Mouse (Mus musculus): ENCODE measurements around the gene Ano9. TPM values are rescaled to one million over a fixed set of nuclear protein-coding genes. Genes with fewer than 3 reads are reported as not detected.
A peak's percentile ranks its signal among the peaks of the same experiment; 100 is the strongest.

The Ano9 gene
- polyA plus RNA-seq, 1 experiment, result 22.1 TPM

DNA sequence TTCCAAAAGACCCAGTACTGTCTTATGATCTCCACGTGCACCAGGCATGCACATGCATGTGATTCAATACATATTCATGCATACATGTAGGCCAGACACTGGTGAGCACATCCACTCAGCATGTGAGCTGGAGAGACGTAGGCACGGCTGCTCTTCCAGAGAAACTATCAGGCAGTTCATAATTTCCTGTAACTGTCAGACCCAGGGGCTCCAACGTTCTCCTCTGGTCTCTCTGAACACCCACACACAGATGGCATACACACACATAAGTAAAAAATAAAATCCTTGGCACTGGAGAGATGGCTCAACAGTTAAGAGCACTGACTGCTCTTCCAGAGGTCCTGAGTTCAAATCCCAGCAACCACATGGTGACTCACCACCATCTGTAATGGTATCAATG, 43.8 kb downstream of the Ano9 start:
- H3K4me1 ChIP-seq (ENCODE audit: control insufficient read depth, insufficient read depth, low read length), result peaks cover 4% of the 10 kb centered on the region
- no peaks in the 10 kb centered on the region for H3K36me3 ChIP-seq (ENCODE audit: control insufficient read depth, insufficient read depth, low read length, poor library complexity, severe bottlenecking)
- no peak overlapping the region for H3K4me3 ChIP-seq (ENCODE audit: low read depth, low read length)
- TF ChIP-seq POLR2A (IDR thresholded peaks at IDR 0.05; ENCODE audit: insufficient read depth, low read length), result no peak
- no peaks in the 10 kb centered on the region for H3K27me3 ChIP-seq (ENCODE audit: control insufficient read depth, insufficient read depth, low read length, poor library complexity, severe bottlenecking)
- H3K9ac ChIP-seq (ENCODE audit: low read depth, poor library complexity, severe bottlenecking), result no peak overlapping the region
- H3K27ac ChIP-seq (ENCODE audit: insufficient read depth, low read length), result no peak overlapping the region
- no peaks in the 10 kb centered on the region for H3K9me3 ChIP-seq (replicated peaks; ENCODE audit: control insufficient read depth, insufficient read depth, low read length, poor library complexity, severe bottlenecking)

DNA sequence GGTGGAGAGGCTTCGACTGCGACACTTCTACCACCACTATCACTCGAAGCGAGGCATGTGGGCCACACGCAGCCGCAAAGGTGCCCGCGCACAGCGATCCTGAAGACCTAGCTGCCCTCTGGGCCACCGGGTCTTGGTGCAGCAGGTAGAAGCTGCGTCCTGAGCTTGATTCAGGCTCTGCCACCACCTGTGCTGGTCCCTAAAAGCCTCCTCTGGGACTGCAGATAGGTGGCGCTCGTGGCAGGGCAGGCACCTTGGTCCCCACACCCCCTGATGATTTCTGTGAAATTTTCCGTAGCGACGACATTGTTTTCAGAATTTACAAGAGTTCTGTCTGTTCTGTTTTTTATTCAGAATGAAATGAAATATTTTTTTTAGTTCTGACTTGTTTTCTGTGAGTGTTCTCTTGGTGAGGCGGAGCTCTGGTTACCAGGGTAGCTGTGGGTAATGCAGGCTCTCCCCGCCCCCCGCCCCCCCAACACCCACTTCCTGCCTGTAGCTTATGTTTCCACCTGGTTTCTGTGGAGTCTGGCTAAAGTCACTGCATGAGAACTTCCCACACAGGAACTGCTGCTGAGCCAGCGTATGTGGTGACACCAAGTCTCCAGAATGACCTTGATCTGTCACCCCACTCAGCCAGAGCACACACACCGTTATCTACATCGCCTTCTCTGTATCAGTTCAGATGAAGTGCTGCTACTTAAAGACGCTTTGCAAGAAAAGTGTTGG, 45.4 kb downstream of the Ano9 start:
- TF ChIP-seq CTCF (IDR thresholded peaks at IDR 0.05; ENCODE audit: low read depth, low read length) (peak; percentile 86), POLR2A (IDR thresholded peaks at IDR 0.05; ENCODE audit: insufficient read depth, low read length) (no peak)
- no peak overlapping the region for H3K27ac ChIP-seq (ENCODE audit: insufficient read depth, low read length)

DNA sequence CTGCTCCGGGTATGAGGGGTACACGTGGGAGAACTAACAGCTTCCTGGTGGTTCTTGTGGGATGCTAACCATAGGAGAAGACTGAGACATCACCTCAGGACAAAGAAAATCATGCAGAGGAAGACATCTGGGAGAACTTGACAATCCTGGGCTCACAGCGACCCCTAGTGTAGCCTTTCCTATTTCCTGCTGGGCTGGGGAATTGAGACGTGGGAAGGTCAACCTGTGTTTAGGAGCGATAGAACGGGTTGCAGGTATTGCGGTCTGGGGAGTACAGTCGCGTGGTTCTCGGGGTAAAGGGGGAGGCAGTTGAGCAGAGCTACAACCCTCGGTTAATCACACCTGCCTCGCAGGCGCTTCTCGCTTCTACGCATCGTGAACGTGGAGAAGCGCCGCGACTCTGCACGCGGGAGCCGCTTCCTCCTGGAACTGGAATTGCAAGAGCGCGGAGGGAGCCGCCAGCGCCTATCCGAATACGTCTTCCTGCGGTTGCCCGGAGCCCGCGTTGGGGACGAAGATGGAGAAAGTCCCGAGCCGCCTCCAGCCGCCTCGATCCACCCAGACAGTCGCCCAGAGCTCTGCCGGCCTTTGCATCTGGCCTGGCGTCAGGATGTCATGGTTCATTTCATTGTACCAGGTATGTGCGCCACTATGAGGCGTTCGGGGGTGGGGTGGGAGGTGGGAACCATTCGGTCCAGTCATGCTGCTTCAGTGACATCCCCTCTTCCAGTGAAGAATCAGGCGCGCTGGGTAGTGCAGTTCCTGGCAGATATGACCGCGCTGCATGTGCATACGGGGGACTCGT, 47.3 kb downstream of the Ano9 start:
- no peak overlapping the region for H3K27ac ChIP-seq (ENCODE audit: insufficient read depth, low read length)

More for the DNA sequence above, 45.4 kb downstream of the Ano9 start:
- Histone ChIP-seq H3K4me1 (ENCODE audit: control insufficient read depth, insufficient read depth, low read length) (peaks cover 5% of the 10 kb centered on the region), H3K27me3 (ENCODE audit: control insufficient read depth, insufficient read depth, low read length, poor library complexity, severe bottlenecking) (no peaks in the 10 kb centered on the region), H3K36me3 (ENCODE audit: control insufficient read depth, insufficient read depth, low read length, poor library complexity, severe bottlenecking) (peaks cover 5% of the 10 kb centered on the region; the same call in 1 of the 2 replicates), H3K4me3 (ENCODE audit: low read depth, low read length) (peak overlapping the region; percentile 22; the same call in 1 of the 2 replicates), H3K9ac (ENCODE audit: low read depth, poor library complexity, severe bottlenecking) (no peak overlapping the region), H3K9me3 (replicated peaks; ENCODE audit: control insufficient read depth, insufficient read depth, low read length, poor library complexity, severe bottlenecking) (no peaks in the 10 kb centered on the region)

DNA sequence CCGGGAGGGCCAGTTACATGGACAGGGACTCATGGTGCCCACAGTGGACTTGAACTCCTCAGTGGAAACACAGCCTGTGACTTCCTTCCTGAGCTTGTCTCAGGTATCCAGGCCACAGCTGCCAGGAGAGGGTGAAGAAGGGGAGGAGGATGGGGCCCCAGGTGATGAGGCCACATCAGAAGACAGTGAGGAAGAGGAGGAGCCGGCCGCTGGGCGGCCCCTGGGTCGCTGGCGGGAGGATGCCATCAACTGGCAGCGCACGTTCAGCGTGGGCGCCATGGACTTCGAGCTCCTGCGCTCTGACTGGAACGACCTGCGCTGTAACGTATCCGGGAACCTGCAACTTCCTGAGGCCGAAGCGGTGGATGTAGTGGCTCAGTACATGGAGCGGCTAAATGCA, 49.3 kb downstream of the Ano9 start:
- Histone ChIP-seq H3K27me3 (ENCODE audit: control insufficient read depth, insufficient read depth, low read length, poor library complexity, severe bottlenecking) (no peaks in the 10 kb centered on the region), H3K36me3 (ENCODE audit: control insufficient read depth, insufficient read depth, low read length, poor library complexity, severe bottlenecking) (peaks cover 15% of the 10 kb centered on the region), H3K9ac (ENCODE audit: low read depth, poor library complexity, severe bottlenecking) (no peak overlapping the region), H3K4me1 (ENCODE audit: control insufficient read depth, insufficient read depth, low read length) (peaks cover 13% of the 10 kb centered on the region), H3K9me3 (replicated peaks; ENCODE audit: control insufficient read depth, insufficient read depth, low read length, poor library complexity, severe bottlenecking) (no peaks in the 10 kb centered on the region), H3K4me3 (ENCODE audit: low read depth, low read length) (no peak overlapping the region), H3K27ac (ENCODE audit: insufficient read depth, low read length) (no peak overlapping the region)
- TF ChIP-seq EP300 (IDR thresholded peaks at IDR 0.05; ENCODE audit: insufficient read depth, low read depth, low read length), result no peak
- no peak for TF ChIP-seq CTCF (IDR thresholded peaks at IDR 0.05; ENCODE audit: low read depth, low read length)
- no peak for TF ChIP-seq POLR2A (IDR thresholded peaks at IDR 0.05; ENCODE audit: insufficient read depth, low read length)

More for the DNA sequence above, 47.3 kb downstream of the Ano9 start:
- H3K9me3 ChIP-seq (replicated peaks; ENCODE audit: control insufficient read depth, insufficient read depth, low read length, poor library complexity, severe bottlenecking), result no peaks in the 10 kb centered on the region
- peaks cover 5% of the 10 kb centered on the region for H3K4me1 ChIP-seq (ENCODE audit: control insufficient read depth, insufficient read depth, low read length)
- H3K4me3 ChIP-seq (ENCODE audit: low read depth, low read length), result peak overlapping the region; percentile 35
- peaks cover 9% of the 10 kb centered on the region for H3K36me3 ChIP-seq (ENCODE audit: control insufficient read depth, insufficient read depth, low read length, poor library complexity, severe bottlenecking)
- peak; percentile 79 for TF ChIP-seq CTCF (IDR thresholded peaks at IDR 0.05; ENCODE audit: low read depth, low read length)
- TF ChIP-seq POLR2A (IDR thresholded peaks at IDR 0.05; ENCODE audit: insufficient read depth, low read length), result peak; percentile 6
- TF ChIP-seq EP300 (IDR thresholded peaks at IDR 0.05; ENCODE audit: insufficient read depth, low read depth, low read length), result no peak
- H3K9ac ChIP-seq (ENCODE audit: low read depth, poor library complexity, severe bottlenecking), result peak overlapping the region; percentile 22; the same call in 1 of the 2 replicates
- no peaks in the 10 kb centered on the region for H3K27me3 ChIP-seq (ENCODE audit: control insufficient read depth, insufficient read depth, low read length, poor library complexity, severe bottlenecking)

DNA sequence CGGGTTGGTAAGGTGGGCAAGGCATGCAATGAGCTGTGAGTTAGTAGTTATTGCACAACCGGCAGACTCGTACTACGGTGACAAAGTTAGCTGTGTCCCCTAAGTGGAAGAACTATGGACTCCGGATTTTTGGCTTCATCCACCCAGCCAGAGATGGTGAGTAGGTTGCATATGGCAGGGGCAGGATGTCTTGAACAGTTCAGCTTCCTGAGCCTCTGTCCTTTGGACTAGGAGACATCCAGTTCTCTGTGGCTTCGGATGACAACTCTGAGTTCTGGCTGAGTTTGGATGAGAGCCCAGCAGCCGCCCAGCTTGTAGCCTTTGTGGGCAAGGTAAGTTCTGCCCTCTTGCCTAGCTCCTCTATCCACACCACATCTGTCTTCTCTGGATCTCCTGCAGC, 53.0 kb downstream of the Ano9 start:
- peaks cover 15% of the 10 kb centered on the region for H3K36me3 ChIP-seq (ENCODE audit: control insufficient read depth, insufficient read depth, low read length, poor library complexity, severe bottlenecking)

DNA sequence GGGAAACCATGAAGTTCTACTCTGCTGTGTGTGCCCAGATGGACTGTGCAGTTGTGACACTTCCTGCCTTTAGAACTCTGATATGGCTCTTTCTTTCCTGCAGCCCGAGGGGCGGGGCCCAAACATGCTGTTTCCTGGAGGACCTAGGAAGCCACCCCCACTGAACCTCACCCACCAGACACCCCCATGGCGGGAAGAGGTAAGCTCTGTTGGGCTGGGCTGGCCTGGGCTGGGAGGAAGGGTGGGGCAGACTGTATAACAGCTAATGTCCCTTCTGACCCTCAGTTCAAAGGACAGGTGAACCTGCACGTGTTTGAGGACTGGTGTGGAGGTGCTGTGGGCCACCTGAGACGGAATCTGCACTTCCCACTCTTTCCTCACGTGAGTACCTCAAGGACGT, 53.4 kb downstream of the Ano9 start:
- Histone ChIP-seq H3K36me3 (ENCODE audit: control insufficient read depth, insufficient read depth, low read length, poor library complexity, severe bottlenecking) (peaks cover 15% of the 10 kb centered on the region), H3K27me3 (ENCODE audit: control insufficient read depth, insufficient read depth, low read length, poor library complexity, severe bottlenecking) (no peaks in the 10 kb centered on the region), H3K4me1 (ENCODE audit: control insufficient read depth, insufficient read depth, low read length) (peaks cover 10% of the 10 kb centered on the region), H3K27ac (ENCODE audit: insufficient read depth, low read length) (peak overlapping the region; percentile 2; the same call in 1 of the 2 replicates), H3K4me3 (ENCODE audit: low read depth, low read length) (no peak overlapping the region), H3K9me3 (replicated peaks; ENCODE audit: control insufficient read depth, insufficient read depth, low read length, poor library complexity, severe bottlenecking) (no peaks in the 10 kb centered on the region), H3K9ac (ENCODE audit: low read depth, poor library complexity, severe bottlenecking) (no peak overlapping the region)
- TF ChIP-seq POLR2A (IDR thresholded peaks at IDR 0.05; ENCODE audit: insufficient read depth, low read length), result no peak
- TF ChIP-seq EP300 (IDR thresholded peaks at IDR 0.05; ENCODE audit: insufficient read depth, low read depth, low read length), result peak; percentile 83; the same call in 1 of the 2 replicates
- TF ChIP-seq CTCF (IDR thresholded peaks at IDR 0.05; ENCODE audit: low read depth, low read length), result no peak

More for the DNA sequence above, 53.0 kb downstream of the Ano9 start:
- Histone ChIP-seq H3K9me3 (replicated peaks; ENCODE audit: control insufficient read depth, insufficient read depth, low read length, poor library complexity, severe bottlenecking) (no peaks in the 10 kb centered on the region), H3K4me3 (ENCODE audit: low read depth, low read length) (no peak overlapping the region), H3K27ac (ENCODE audit: insufficient read depth, low read length) (no peak overlapping the region), H3K27me3 (ENCODE audit: control insufficient read depth, insufficient read depth, low read length, poor library complexity, severe bottlenecking) (no peaks in the 10 kb centered on the region), H3K4me1 (ENCODE audit: control insufficient read depth, insufficient read depth, low read length) (peaks cover 10% of the 10 kb centered on the region), H3K9ac (ENCODE audit: low read depth, poor library complexity, severe bottlenecking) (no peak overlapping the region)
- TF ChIP-seq POLR2A (IDR thresholded peaks at IDR 0.05; ENCODE audit: insufficient read depth, low read length) (no peak), CTCF (IDR thresholded peaks at IDR 0.05; ENCODE audit: low read depth, low read length) (no peak), EP300 (IDR thresholded peaks at IDR 0.05; ENCODE audit: insufficient read depth, low read depth, low read length) (no peak)

Data from ES-Bruce4 (cell line).